Mouse (Mus musculus) liver, adult 2 months (tissue): Measurements from ENCODE around the gene Fgfr2.

Source experiments
- CTCF ChIP-seq: fragments of 200-500 bp; IDR thresholded peaks from 2 replicates; pipeline ENCODE4 v1.5.1; 2011; ENCODE audit warnings: low read depth, low read length, control low read depth
- POLR2A ChIP-seq: fragments of 200-500 bp; IDR thresholded peaks from 2 replicates; pipeline ENCODE4 v1.6.1; 2011; ENCODE audit warnings: low read length, control low read depth; ENCODE audit not compliant: insufficient read depth; ENCODE audit errors: extremely low read depth

- TF ChIP-seq CTCF (no peak), POLR2A (no peak)
These were observed 302.5 kb downstream of the Fgfr2 start for GRCm38 (mm10) chr7:132820692-132821091.
